Mouse (Mus musculus) heart, postnatal 0 days (tissue): ENCODE results near the gene Ccdc144b.

Experiments used
- CTCF ChIP-seq: IDR thresholded peaks from 2 replicates; pipeline ENCODE4 v1.5.1; 2016; ENCODE audit warnings: antibody characterized with exemption, control low read depth, low read depth
- EP300 ChIP-seq: IDR thresholded peaks from 2 replicates; pipeline ENCODE4 v1.6.1; 2016; ENCODE audit warnings: antibody characterized with exemption, low read depth

DNA sequence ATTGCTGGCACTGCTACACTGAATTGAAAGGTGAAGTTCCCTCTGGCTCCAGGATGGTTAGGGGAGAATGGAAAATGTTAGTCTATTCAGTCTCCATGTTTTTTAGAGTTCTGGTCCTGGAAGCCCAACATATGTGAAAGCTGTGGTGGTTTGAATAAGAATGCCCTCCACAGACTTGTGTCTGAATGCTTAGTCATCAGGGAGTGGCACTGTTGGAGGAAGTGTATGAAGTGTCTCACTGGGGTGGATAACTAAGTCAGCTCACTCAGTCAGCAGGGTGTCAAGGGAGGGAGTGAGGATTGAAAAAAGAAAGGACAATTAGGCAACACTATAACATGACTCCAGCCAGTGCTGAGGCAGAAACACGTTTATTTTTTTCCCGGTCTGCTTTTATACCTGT is 42.0 kb upstream of the Ccdc144b start:
- TF ChIP-seq CTCF: no peak
- TF ChIP-seq EP300: no peak
